Mouse (Mus musculus) midbrain, embryonic 13.5 days (tissue): ENCODE measurements around the gene Usp29. TPM values are rescaled to one million over a fixed set of nuclear protein-coding genes. Genes with fewer than 3 reads are reported as not detected.

Source experiments
- ATAC-seq: fragments of 200-750 bp; cut with Nextera tagmentation; 2 replicates; pipeline ENCODE4 v1.8.0; 2017; ENCODE audit warnings: mild to moderate bottlenecking, moderate TSS enrichment, moderate library complexity
- H3K27ac ChIP-seq: fragments of 300-500 bp; sonication (generic); 2 replicates; pipeline ENCODE4 v1.5.1; 2015; ENCODE audit warnings: inconsistent platforms, mild to moderate bottlenecking, moderate library complexity
- H3K27me3 ChIP-seq: fragments of 300-500 bp; sonication (generic); 2 replicates; pipeline ENCODE4 v1.6.1; 2015; ENCODE audit warnings: mild to moderate bottlenecking, inconsistent platforms
- H3K36me3 ChIP-seq: fragments of 300-500 bp; sonication (generic); 2 replicates; pipeline ENCODE4 v1.6.1; 2015; ENCODE audit warnings: mild to moderate bottlenecking, inconsistent platforms
- H3K4me1 ChIP-seq: fragments of 300-500 bp; sonication (generic); replicated peaks from 2 replicates; pipeline ENCODE4 v1.6.1; 2015; ENCODE audit warnings: inconsistent platforms
- H3K4me2 ChIP-seq: fragments of 300-500 bp; sonication (generic); replicated peaks from 2 replicates; pipeline ENCODE4 v1.6.1; 2015; ENCODE audit warnings: moderate library complexity, mild to moderate bottlenecking, inconsistent platforms
- H3K4me3 ChIP-seq: fragments of 300-500 bp; sonication (generic); replicated peaks from 2 replicates; pipeline ENCODE4 v1.5.1; 2015; ENCODE audit warnings: mild to moderate bottlenecking, inconsistent platforms
- H3K9ac ChIP-seq: fragments of 300-500 bp; sonication (generic); replicated peaks from 2 replicates; pipeline ENCODE4 v1.6.1; 2015; ENCODE audit warnings: mild to moderate bottlenecking, inconsistent platforms
- H3K9me3 ChIP-seq: fragments of 300-500 bp; sonication (generic); 2 replicates; pipeline ENCODE4 v1.6.1; 2016; ENCODE audit warnings: mild to moderate bottlenecking, inconsistent platforms
- WGBS: fragments of 180-500 bp; shearing (Covaris S2); methylation state at CpG from one replicate; pipeline ENCODE4 v1.1.7; 2015; 5-methylcytosine and 5-hydroxymethylcytosine counted together
- polyA plus RNA-seq: library from polyadenylated mRNA; unstranded; fragments of >200 nt; fragmentation: Nextera tagmentation; extraction: Ambion mirVana; gene quantifications from 2 replicates; pipeline ENCODE4 v1.2.1, GENCODE M21; 2015

Usp29 gene
- 31.1 and 35.2 TPM in 2 replicates for polyA plus RNA-seq

DNA sequence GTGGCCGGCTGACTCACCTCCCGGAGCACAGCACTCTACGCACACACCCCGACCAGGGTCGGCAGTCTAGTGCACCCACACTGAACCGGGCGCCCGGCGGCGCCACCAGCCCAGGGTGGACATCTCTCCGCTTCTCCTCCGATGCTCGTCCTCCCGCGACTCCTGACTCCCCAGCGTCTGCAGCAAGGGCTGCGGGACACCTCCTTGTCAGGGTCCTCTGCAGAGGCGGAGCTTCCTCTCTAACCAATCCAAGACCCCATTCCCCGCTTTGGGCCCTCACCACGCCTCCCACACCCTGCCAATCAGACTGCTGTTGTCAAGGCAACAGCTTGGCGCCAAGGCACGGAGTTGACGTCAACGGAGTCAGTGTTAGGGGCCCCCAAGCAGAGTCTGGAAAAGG is at the start of gene Usp29, which contains the start of gene Peg3:
TSS of gene Usp29 (plus strand) at position 338 of the 400 bp plus-strand sequence.
TSS of gene Peg3 (minus strand) at position 191 of the 400 bp plus-strand sequence.
- H3K36me3 ChIP-seq = peaks cover 7% of the 10 kb centered on the region
- 0 out of 2 replicates have a peak, but pooled peaks cover 3% of the 10 kb centered on the region for H3K4me1 ChIP-seq
- H3K4me2 ChIP-seq = peak within 1 kb of the TSS; percentile 57
- H3K27me3 ChIP-seq = no peaks in the 10 kb centered on the region
- H3K9ac ChIP-seq = peak within 1 kb of the TSS; percentile 78
- peaks cover 19% of the 10 kb centered on the region for H3K9me3 ChIP-seq
- peak; percentile 37 for ATAC-seq
- peak within 1 kb of the TSS; percentile 63 for H3K4me3 ChIP-seq
- WGBS = 43% methylated on average over 24 of the region's 24 CpGs
- peak within 1 kb of the TSS; percentile 95 for H3K27ac ChIP-seq

GRCm38 (mm10) chr7:6685511-6685910 is 44.9 kb upstream of the Usp29 start:
- H3K4me3 ChIP-seq = no peak overlapping the region
- 96% methylated on average over 6 of the region's 6 CpGs for WGBS
- H3K9me3 ChIP-seq = no peaks in the 10 kb centered on the region
- no peak overlapping the region for H3K9ac ChIP-seq
- H3K4me1 ChIP-seq = no peaks in the 10 kb centered on the region
- H3K27ac ChIP-seq = no peak overlapping the region
- H3K4me2 ChIP-seq = no peak overlapping the region
- no peaks in the 10 kb centered on the region for H3K27me3 ChIP-seq
- no peaks in the 10 kb centered on the region for H3K36me3 ChIP-seq
- 0 out of 2 replicates have a peak, but pooled peaks have one; percentile 48 for ATAC-seq

- 10% methylated on average over 32 of the region's 32 CpGs for WGBS
- Histone ChIP-seq H3K4me1 (0 out of 2 replicates have a peak, but pooled peaks cover 3% of the 10 kb centered on the region), H3K4me3 (peak within 1 kb of the TSS; percentile 50), H3K4me2 (peak within 1 kb of the TSS; percentile 74), H3K9ac (peak within 1 kb of the TSS; percentile 44), H3K36me3 (no peaks in the 10 kb centered on the region), H3K9me3 (no peaks in the 10 kb centered on the region), H3K27me3 (peaks cover 4% of the 10 kb centered on the region; the same call in 1 of the 2 replicates), H3K27ac (no peak within 1 kb of the TSS)
- ATAC-seq = peak; percentile 100
Measured at GRCm38 (mm10) chr7:6696241-6697045, 33.9 kb upstream of the Usp29 start, which contains the start of gene Zim1. TSS of gene Zim1 (minus strand) at chr7:6696450.

DNA sequence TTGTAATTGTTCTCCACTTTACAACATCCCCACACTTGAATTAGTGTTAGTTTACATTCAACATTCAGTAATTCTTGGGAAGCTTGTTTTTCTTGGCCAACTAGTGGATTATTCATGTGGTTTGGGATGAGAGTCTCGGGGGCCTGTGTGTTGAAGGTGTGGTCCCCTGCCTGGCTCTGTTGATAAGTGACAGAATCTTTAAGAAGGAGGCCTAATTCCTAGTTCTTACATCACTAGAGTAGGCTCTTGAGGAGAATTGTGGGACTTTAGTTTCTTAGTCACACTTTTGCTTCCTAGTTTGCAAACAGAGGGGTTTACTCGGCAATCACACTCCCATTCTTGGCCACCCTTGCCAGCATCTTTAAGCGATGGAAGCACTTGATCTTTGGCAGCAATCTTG is 31.1 kb upstream of the Usp29 start:
- H3K27ac ChIP-seq = no peak overlapping the region
- H3K4me3 ChIP-seq = no peak overlapping the region
- 74% methylated on average over 3 of the region's 3 CpGs for WGBS
- ATAC-seq = no peak
- H3K4me2 ChIP-seq = no peak overlapping the region
- H3K9me3 ChIP-seq = no peaks in the 10 kb centered on the region
- 0 out of 2 replicates have a peak, but pooled peaks cover 3% of the 10 kb centered on the region for H3K4me1 ChIP-seq
- no peak overlapping the region for H3K9ac ChIP-seq
- peaks cover 6% of the 10 kb centered on the region; the same call in 1 of the 2 replicates for H3K36me3 ChIP-seq
- H3K27me3 ChIP-seq = peaks cover 4% of the 10 kb centered on the region; the same call in 1 of the 2 replicates

GRCm38 (mm10) chr7:6707416-6708015 is 22.9 kb upstream of the Usp29 start:
- no peaks in the 10 kb centered on the region for H3K9me3 ChIP-seq
- no peak for ATAC-seq

DNA sequence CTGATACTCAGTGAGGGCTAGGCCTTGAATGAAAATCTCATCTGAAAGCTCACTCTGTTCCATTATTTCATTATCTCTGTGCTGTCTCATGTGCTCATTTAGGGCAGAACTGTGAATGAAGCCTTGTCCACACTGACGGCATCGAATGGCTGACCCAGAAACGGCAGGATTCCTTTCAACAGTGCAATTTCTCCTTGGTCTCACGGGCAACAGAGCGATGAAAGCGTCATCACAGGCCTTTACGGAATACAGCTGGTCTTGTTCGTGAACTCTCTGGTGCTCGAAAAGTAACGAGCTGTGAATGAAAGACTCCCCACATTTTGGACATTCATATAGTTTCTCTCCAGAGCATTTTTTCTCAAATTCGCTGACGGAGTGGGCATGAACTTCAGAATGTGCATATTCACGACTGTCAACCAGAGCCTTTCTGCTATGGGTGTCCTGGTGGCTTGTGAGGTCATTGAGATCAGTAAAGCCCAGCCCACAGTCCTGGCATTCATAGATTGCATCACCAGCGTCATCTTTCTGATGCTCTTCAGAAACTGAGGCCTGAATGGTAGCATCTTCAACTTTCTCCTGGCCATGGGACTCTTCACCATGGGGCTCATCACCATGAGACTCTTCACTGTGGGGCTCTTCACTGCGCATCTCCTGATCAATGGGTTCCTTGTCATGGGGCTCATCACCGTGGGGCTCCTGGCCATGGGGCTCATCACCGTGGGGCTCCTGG is 21.8 kb upstream of the Usp29 start:
- Histone ChIP-seq H3K9ac (no peak overlapping the region), H3K4me1 (no peaks in the 10 kb centered on the region), H3K36me3 (peaks cover 73% of the 10 kb centered on the region), H3K27ac (no peak overlapping the region), H3K4me3 (no peak overlapping the region), H3K4me2 (no peak overlapping the region), H3K9me3 (no peaks in the 10 kb centered on the region), H3K27me3 (no peaks in the 10 kb centered on the region)
- ATAC-seq = no peak
- 89% methylated on average over 17 of the region's 17 CpGs for WGBS

More at GRCm38 (mm10) chr7:6707416-6708015, 22.9 kb upstream of the Usp29 start:
- Histone ChIP-seq H3K4me3 (no peak overlapping the region), H3K36me3 (peaks cover 62% of the 10 kb centered on the region), H3K27me3 (no peaks in the 10 kb centered on the region), H3K4me1 (no peaks in the 10 kb centered on the region), H3K9ac (no peak overlapping the region), H3K4me2 (no peak overlapping the region), H3K27ac (no peak overlapping the region)
- 92% methylated on average over 23 of the region's 23 CpGs for WGBS

GRCm38 (mm10) chr7:6709396-6709795 is 21.0 kb upstream of the Usp29 start:
- Histone ChIP-seq H3K27ac (no peak overlapping the region), H3K4me3 (no peak overlapping the region), H3K9ac (no peak overlapping the region), H3K4me1 (no peaks in the 10 kb centered on the region), H3K27me3 (no peaks in the 10 kb centered on the region), H3K36me3 (peaks cover 77% of the 10 kb centered on the region), H3K9me3 (no peaks in the 10 kb centered on the region), H3K4me2 (no peak overlapping the region)
- ATAC-seq = no peak
- 96% methylated on average over 15 of the region's 15 CpGs for WGBS

- Histone ChIP-seq H3K4me1 (0 out of 2 replicates have a peak, but pooled peaks cover 3% of the 10 kb centered on the region), H3K36me3 (peaks cover 21% of the 10 kb centered on the region), H3K4me3 (peak overlapping the region; percentile 63), H3K27ac (peak overlapping the region; percentile 96), H3K4me2 (peak overlapping the region; percentile 44), H3K9ac (peak overlapping the region; percentile 47; the same call in 1 of the 2 replicates), H3K9me3 (peaks cover 19% of the 10 kb centered on the region), H3K27me3 (no peaks in the 10 kb centered on the region)
- WGBS = 49% methylated on average over 19 of the region's 19 CpGs
- ATAC-seq = peak; percentile 68
Measured at GRCm38 (mm10) chr7:6727351-6728121, 2.8 kb upstream of the Usp29 start.

GRCm38 (mm10) chr7:6728263-6728931 is 2.0 kb upstream of the Usp29 start:
- 53% methylated on average over 19 of the region's 19 CpGs for WGBS
- peaks cover 19% of the 10 kb centered on the region for H3K9me3 ChIP-seq

GRCm38 (mm10) chr7:6729061-6729817 is 1.1 kb upstream of the Usp29 start:
- ATAC-seq = peak; percentile 19
- 0 out of 2 replicates have a peak, but pooled peaks cover 3% of the 10 kb centered on the region for H3K4me1 ChIP-seq
- WGBS = 57% methylated on average over 37 of the region's 37 CpGs

More at GRCm38 (mm10) chr7:6728263-6728931, 2.0 kb upstream of the Usp29 start:
- peak overlapping the region; percentile 63 for H3K4me3 ChIP-seq
- H3K9ac ChIP-seq = peak overlapping the region; percentile 47; the same call in 1 of the 2 replicates
- H3K27me3 ChIP-seq = no peaks in the 10 kb centered on the region
- peaks cover 13% of the 10 kb centered on the region for H3K36me3 ChIP-seq
- H3K4me2 ChIP-seq = peak overlapping the region; percentile 57
- peak overlapping the region; percentile 96 for H3K27ac ChIP-seq
- 0 out of 2 replicates have a peak, but pooled peaks cover 3% of the 10 kb centered on the region for H3K4me1 ChIP-seq
- ATAC-seq = peak; percentile 87

More at GRCm38 (mm10) chr7:6729061-6729817, 1.1 kb upstream of the Usp29 start:
- Histone ChIP-seq H3K27ac (peak overlapping the region; percentile 95), H3K36me3 (peaks cover 10% of the 10 kb centered on the region), H3K4me2 (peak overlapping the region; percentile 57), H3K9ac (peak overlapping the region; percentile 78), H3K4me3 (peak overlapping the region; percentile 63), H3K27me3 (no peaks in the 10 kb centered on the region), H3K9me3 (peaks cover 19% of the 10 kb centered on the region)
